Mouse (Mus musculus) kidney, adult 2 months (tissue): ENCODE data around the gene Bcdin3d.
A peak's percentile ranks its signal among the peaks of the same experiment; 100 is the strongest.

ENCODE experiments used
- CTCF ChIP-seq: fragments of 200-500 bp; conservative IDR thresholded peaks from 2 replicates; pipeline ENCODE4 v1.5.1; 2011; ENCODE audit warnings: low read depth, mild to moderate bottlenecking, control low read depth, low read length, moderate library complexity, mixed read lengths; ENCODE audit not compliant: insufficient read depth, insufficient read length
- POLR2A ChIP-seq: fragments of 200-500 bp; IDR thresholded peaks from one replicate; pipeline ENCODE4 v1.6.1; 2011; ENCODE audit warnings: low read depth, low read length, control low read depth

- TF ChIP-seq CTCF (peak; percentile 71), POLR2A (no peak)
These were observed 5.5 kb downstream of the Bcdin3d start for GRCm38 (mm10) chr15:99469067-99469466.
